Mouse (Mus musculus): ENCODE results near the gene Alkbh5. TPM values are rescaled to one million over a fixed set of nuclear protein-coding genes. Genes with fewer than 3 reads are reported as not detected.

Alkbh5 gene
- polyA plus RNA-seq, 1 experiment from 2014 or later = 33.5 TPM

- DNase-seq (no peak), ATAC-seq (ENCODE audit: insufficient read depth) (no peak)
- no peaks in the 10 kb centered on the region for H3K36me3 ChIP-seq (ENCODE audit: insufficient read depth)
- H3K4me1 ChIP-seq (ENCODE audit: insufficient read depth) = 0 out of 2 replicates have a peak, but pooled peaks cover 3% of the 10 kb centered on the region
- H3K9ac ChIP-seq = no peak overlapping the region
- no peak overlapping the region for H3K4me2 ChIP-seq
- no peak overlapping the region for H3K27ac ChIP-seq (ENCODE audit: low read depth)
- H3K27me3 ChIP-seq (ENCODE audit: insufficient read depth, low read length) = peaks cover 11% of the 10 kb centered on the region
- WGBS = 79% methylated on average over 2 of the region's 2 CpGs
- H3K4me3 ChIP-seq (ENCODE audit: low read depth, low read length) = no peak overlapping the region
- peak; percentile 45 for TF ChIP-seq CTCF (IDR thresholded peaks at IDR 0.05; ENCODE audit: low read depth)
- H3K9me3 ChIP-seq (ENCODE audit: low read depth, low read length) = no peaks in the 10 kb centered on the region
Observed at GRCm38 (mm10) chr11:60512520-60512919, 23.7 kb upstream of the Alkbh5 start.

GRCm38 (mm10) chr11:60514941-60515340, 21.2 kb upstream of the Alkbh5 start:
- WGBS = 37% methylated on average over 2 of the region's 2 CpGs
- H3K27ac ChIP-seq (ENCODE audit: low read depth) = no peak overlapping the region
- ATAC-seq (ENCODE audit: insufficient read depth) = peak; percentile 17; the same call in 1 of the 2 replicates
- TF ChIP-seq CTCF (IDR thresholded peaks at IDR 0.05; ENCODE audit: low read depth) = no peak
- H3K36me3 ChIP-seq (ENCODE audit: insufficient read depth) = no peaks in the 10 kb centered on the region
- no peak overlapping the region for H3K4me3 ChIP-seq (ENCODE audit: low read depth, low read length)
- no peaks in the 10 kb centered on the region for H3K9me3 ChIP-seq (ENCODE audit: low read depth, low read length)
- no peaks in the 10 kb centered on the region; the same call in 1 of the 2 replicates for H3K27me3 ChIP-seq (ENCODE audit: insufficient read depth, low read length)
- peak; percentile 36 for DNase-seq
- no peak overlapping the region for H3K4me2 ChIP-seq
- no peak overlapping the region for H3K9ac ChIP-seq
- H3K4me1 ChIP-seq (ENCODE audit: insufficient read depth) = no peaks in the 10 kb centered on the region

DNA sequence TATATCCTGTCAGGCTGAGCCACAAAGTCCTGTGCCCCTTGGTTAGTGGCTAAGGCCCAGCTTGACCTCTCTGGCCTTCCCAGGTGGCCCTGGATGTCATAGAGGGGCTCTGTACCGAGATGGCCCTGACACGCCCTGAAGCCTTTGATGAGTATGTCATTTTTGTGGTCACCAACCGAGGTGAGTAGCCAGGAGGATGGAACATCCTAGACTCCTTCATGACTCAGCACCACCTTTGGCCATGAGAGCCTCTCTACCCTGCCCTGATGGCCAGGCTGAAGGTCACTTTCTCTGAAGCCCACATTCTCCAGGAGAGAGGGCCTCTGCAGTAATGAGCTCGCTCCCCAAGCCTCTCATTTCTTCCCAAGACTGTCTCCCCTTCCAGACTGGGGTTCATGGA, 17.9 kb upstream of the Alkbh5 start:
- H3K36me3 ChIP-seq (ENCODE audit: insufficient read depth) = no peaks in the 10 kb centered on the region
- DNase-seq (no peak), ATAC-seq (ENCODE audit: insufficient read depth) (no peak)
- no peaks in the 10 kb centered on the region for H3K9me3 ChIP-seq (ENCODE audit: low read depth, low read length)
- no peak overlapping the region for H3K4me2 ChIP-seq
- no peak for TF ChIP-seq CTCF (IDR thresholded peaks at IDR 0.05; ENCODE audit: low read depth)
- no peaks in the 10 kb centered on the region for H3K27me3 ChIP-seq (ENCODE audit: insufficient read depth, low read length)
- H3K4me1 ChIP-seq (ENCODE audit: insufficient read depth) = no peaks in the 10 kb centered on the region
- no peak overlapping the region for H3K4me3 ChIP-seq (ENCODE audit: low read depth, low read length)
- no peak overlapping the region for H3K27ac ChIP-seq (ENCODE audit: low read depth)
- WGBS = 75% methylated on average over 4 of the region's 4 CpGs
- no peak overlapping the region for H3K9ac ChIP-seq

GRCm38 (mm10) chr11:60522027-60522426, 14.2 kb upstream of the Alkbh5 start:
- ATAC-seq (ENCODE audit: insufficient read depth) (no peak), DNase-seq (no peak)
- Histone ChIP-seq H3K36me3 (ENCODE audit: insufficient read depth) (no peaks in the 10 kb centered on the region), H3K4me3 (ENCODE audit: low read depth, low read length) (no peak overlapping the region), H3K4me1 (ENCODE audit: insufficient read depth) (no peaks in the 10 kb centered on the region), H3K27me3 (ENCODE audit: insufficient read depth, low read length) (no peaks in the 10 kb centered on the region), H3K27ac (ENCODE audit: low read depth) (no peak overlapping the region), H3K4me2 (no peak overlapping the region), H3K9ac (no peak overlapping the region), H3K9me3 (ENCODE audit: low read depth, low read length) (no peaks in the 10 kb centered on the region)
- WGBS = 72% methylated on average over 5 of the region's 5 CpGs
- TF ChIP-seq CTCF (IDR thresholded peaks at IDR 0.05; ENCODE audit: low read depth) = no peak

DNA sequence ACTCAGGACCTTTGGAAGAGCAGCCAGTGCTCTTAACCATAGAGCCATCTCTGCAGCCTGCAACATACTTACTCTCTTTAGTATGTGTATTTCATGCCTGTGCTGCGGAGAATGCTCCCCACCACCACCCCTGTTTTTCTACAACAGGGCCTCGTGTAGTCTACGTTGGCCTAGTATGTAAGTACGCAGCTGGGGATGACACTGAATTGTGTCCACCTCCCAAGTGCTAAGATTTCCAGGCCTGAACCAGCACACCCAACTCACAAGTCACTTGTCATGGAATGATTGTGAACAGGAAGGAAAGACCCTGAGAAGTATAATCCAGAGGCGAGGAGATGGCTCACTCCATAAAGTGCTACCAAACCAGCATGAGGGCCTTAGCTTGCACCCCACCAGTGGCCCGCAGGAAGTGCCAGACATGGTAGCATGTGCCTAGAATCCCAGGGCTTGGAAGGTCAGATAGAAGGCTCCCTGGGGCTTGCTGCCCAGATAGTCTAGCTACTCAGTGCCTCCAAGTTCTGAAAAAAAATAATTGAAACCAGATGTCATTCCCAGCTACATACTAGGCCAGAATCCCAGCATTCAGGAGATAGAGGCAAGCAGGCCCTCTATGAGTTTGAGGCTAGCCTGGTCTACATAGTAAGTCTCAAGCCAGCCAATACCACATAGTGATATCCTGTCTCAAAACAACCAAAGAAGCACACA, 13.4 kb upstream of the Alkbh5 start:
- Histone ChIP-seq H3K9me3 (ENCODE audit: low read depth, low read length) (no peaks in the 10 kb centered on the region), H3K4me3 (ENCODE audit: low read depth, low read length) (no peak overlapping the region), H3K4me1 (ENCODE audit: insufficient read depth) (no peaks in the 10 kb centered on the region), H3K9ac (no peak overlapping the region), H3K36me3 (ENCODE audit: insufficient read depth) (no peaks in the 10 kb centered on the region), H3K4me2 (no peak overlapping the region), H3K27ac (ENCODE audit: low read depth) (no peak overlapping the region), H3K27me3 (ENCODE audit: insufficient read depth, low read length) (no peaks in the 10 kb centered on the region)
- no peak for DNase-seq
- no peak for TF ChIP-seq CTCF (IDR thresholded peaks at IDR 0.05; ENCODE audit: low read depth)
- WGBS = 77% methylated on average over 6 of the region's 6 CpGs
- no peak for ATAC-seq (ENCODE audit: insufficient read depth)

GRCm38 (mm10) chr11:60526461-60526860, 9.7 kb upstream of the Alkbh5 start:
- 73% methylated on average over 4 of the region's 4 CpGs for WGBS
- no peak for TF ChIP-seq CTCF (IDR thresholded peaks at IDR 0.05; ENCODE audit: low read depth)
- ATAC-seq (ENCODE audit: insufficient read depth) (no peak), DNase-seq (no peak)
- Histone ChIP-seq H3K9me3 (ENCODE audit: low read depth, low read length) (no peaks in the 10 kb centered on the region), H3K36me3 (ENCODE audit: insufficient read depth) (no peaks in the 10 kb centered on the region), H3K27me3 (ENCODE audit: insufficient read depth, low read length) (no peaks in the 10 kb centered on the region), H3K4me2 (no peak overlapping the region), H3K4me3 (ENCODE audit: low read depth, low read length) (no peak overlapping the region), H3K27ac (ENCODE audit: low read depth) (no peak overlapping the region), H3K9ac (no peak overlapping the region), H3K4me1 (ENCODE audit: insufficient read depth) (no peaks in the 10 kb centered on the region)

- ATAC-seq (ENCODE audit: insufficient read depth) = no peak
- no peak for TF ChIP-seq CTCF (IDR thresholded peaks at IDR 0.05; ENCODE audit: low read depth)
- H3K4me3 ChIP-seq (ENCODE audit: low read depth, low read length) = no peak overlapping the region
- DNase-seq = no peak
- peak overlapping the region; percentile 99 for H3K4me2 ChIP-seq
- H3K27ac ChIP-seq (ENCODE audit: low read depth) = peak overlapping the region; percentile 100; the same call in 1 of the 2 replicates
- no peak overlapping the region; the same call in 1 of the 2 replicates for H3K9ac ChIP-seq
- H3K36me3 ChIP-seq (ENCODE audit: insufficient read depth) = peaks cover 17% of the 10 kb centered on the region
- peaks cover 8% of the 10 kb centered on the region for H3K4me1 ChIP-seq (ENCODE audit: insufficient read depth)
- 81% methylated on average over 2 of the region's 2 CpGs for WGBS
- H3K9me3 ChIP-seq (ENCODE audit: low read depth, low read length) = no peaks in the 10 kb centered on the region
- H3K27me3 ChIP-seq (ENCODE audit: insufficient read depth, low read length) = no peaks in the 10 kb centered on the region
Observed at GRCm38 (mm10) chr11:60535676-60536075, 505 bp upstream of the Alkbh5 start.
